Mouse (Mus musculus) cortical plate, adult 2 months (tissue): ENCODE results near the gene Slc7a9.

Experiments
- CTCF ChIP-seq: fragments of 200-500 bp; IDR thresholded peaks from 2 replicates; pipeline ENCODE4 v1.5.1; 2011; ENCODE audit warnings: mild to moderate bottlenecking, control low read depth, low read length; ENCODE audit not compliant: insufficient read depth; ENCODE audit errors: extremely low read depth
- POLR2A ChIP-seq: fragments of 200-500 bp; IDR thresholded peaks from 2 replicates; pipeline ENCODE4 v1.6.1; 2011; ENCODE audit warnings: mild to moderate bottlenecking, low read length, control low read depth; ENCODE audit not compliant: insufficient read depth; ENCODE audit errors: extremely low read depth

- TF ChIP-seq POLR2A (no peak), CTCF (no peak)
These were observed 1.1 kb upstream of the Slc7a9 start for GRCm38 (mm10) chr7:35447501-35447900.
